Mouse (Mus musculus) myocyte (in vitro differentiated cells): ENCODE measurements around the gene Adamts14. TPM values are rescaled to one million over a fixed set of nuclear protein-coding genes. Genes with fewer than 3 reads are reported as not detected.

Experiments
- H3K27me3 ChIP-seq: one replicate; pipeline ENCODE4 v1.6.1; 2011; ENCODE audit not compliant: control insufficient read depth, insufficient read depth, insufficient read length
- H3K36me3 ChIP-seq: one replicate; pipeline ENCODE4 v1.6.1; 2011; ENCODE audit not compliant: control insufficient read depth, insufficient read depth
- H3K4me2 ChIP-seq: one replicate; pipeline ENCODE4 v1.6.1; 2011; ENCODE audit warnings: low read depth, control low read depth
- H3K4me3 ChIP-seq: one replicate; pipeline ENCODE4 v1.5.1; 2011; ENCODE audit warnings: mild to moderate bottlenecking, control low read depth, moderate library complexity
- H3K79me2 ChIP-seq: one replicate; pipeline ENCODE4 v1.6.1; 2011; ENCODE audit not compliant: control insufficient read depth, insufficient read depth
- H3ac ChIP-seq: one replicate; pipeline ENCODE4 v1.6.1; 2011; ENCODE audit not compliant: control insufficient read depth, insufficient read length
- CEBPB ChIP-seq: IDR thresholded peaks from 2 replicates; pipeline ENCODE4 v1.6.1; 2011; ENCODE audit warnings: mild to moderate bottlenecking, moderate library complexity; ENCODE audit not compliant: poor library complexity, insufficient read depth, severe bottlenecking
- E2F4 ChIP-seq: IDR thresholded peaks from one replicate; pipeline ENCODE4 v1.6.1; 2011; ENCODE audit warnings: mild to moderate bottlenecking, control low read depth, moderate library complexity; ENCODE audit not compliant: insufficient read depth
- MAX ChIP-seq: IDR thresholded peaks from one replicate; pipeline ENCODE4 v1.6.1; 2011; ENCODE audit warnings: low read depth, mild to moderate bottlenecking, control low read depth
- MYOD1 ChIP-seq, 3 experiments: IDR thresholded peaks; one replicate each; pipeline ENCODE4 v1.6.1; 2011; ENCODE audit warnings: control low read depth in 2 of 3, low read depth in 2 of 3, mild to moderate bottlenecking in 2 of 3, moderate library complexity in 1 of 3; ENCODE audit not compliant: insufficient read length in 2 of 3, control insufficient read depth in 1 of 3
- MYOG ChIP-seq, 3 experiments: IDR thresholded peaks; one replicate each; pipeline ENCODE4 v1.6.1; 2011; ENCODE audit warnings: control low read depth in 2 of 3, low read depth in 2 of 3, mild to moderate bottlenecking in 2 of 3; ENCODE audit not compliant: insufficient read length in 2 of 3, control insufficient read depth in 1 of 3, insufficient read depth in 1 of 3
- POLR2A ChIP-seq: IDR thresholded peaks from one replicate; pipeline ENCODE4 v1.6.1; 2011; ENCODE audit warnings: low read depth, mild to moderate bottlenecking, control low read depth, moderate library complexity; ENCODE audit not compliant: insufficient read length
- POLR2AphosphoS2 ChIP-seq: IDR thresholded peaks from one replicate; pipeline ENCODE4 v1.6.1; 2011; ENCODE audit warnings: low read depth, control low read depth; ENCODE audit not compliant: insufficient read length
- REST ChIP-seq: IDR thresholded peaks from one replicate; pipeline ENCODE4 v1.6.1; 2011; ENCODE audit warnings: mild to moderate bottlenecking, control low read depth, moderate library complexity; ENCODE audit not compliant: insufficient read depth, insufficient read length
- SRF ChIP-seq: IDR thresholded peaks from one replicate; pipeline ENCODE4 v1.6.1; 2011; ENCODE audit warnings: low read depth; ENCODE audit not compliant: control insufficient read depth, insufficient read length
- TCF12 ChIP-seq: IDR thresholded peaks from one replicate; pipeline ENCODE4 v1.6.1; 2011; ENCODE audit warnings: mild to moderate bottlenecking, control low read depth; ENCODE audit not compliant: poor library complexity, insufficient read depth, severe bottlenecking
- TCF3 ChIP-seq: IDR thresholded peaks from one replicate; pipeline ENCODE4 v1.6.1; 2011; ENCODE audit warnings: low read depth, control low read depth; ENCODE audit not compliant: insufficient read length
- USF1 ChIP-seq: IDR thresholded peaks from one replicate; pipeline ENCODE4 v1.6.1; 2011; ENCODE audit warnings: low read depth, mild to moderate bottlenecking, control low read depth, moderate library complexity
- polyA plus RNA-seq: library from polyadenylated mRNA; unstranded; fragments of >200 nt; fragmentation: generic; extraction: Trizol; gene quantifications from one replicate; pipeline ENCODE4 v1.2.1, GENCODE M21; 2012; ENCODE audit warnings: missing spikeins

The Adamts14 gene
- 31.0 TPM for polyA plus RNA-seq

DNA sequence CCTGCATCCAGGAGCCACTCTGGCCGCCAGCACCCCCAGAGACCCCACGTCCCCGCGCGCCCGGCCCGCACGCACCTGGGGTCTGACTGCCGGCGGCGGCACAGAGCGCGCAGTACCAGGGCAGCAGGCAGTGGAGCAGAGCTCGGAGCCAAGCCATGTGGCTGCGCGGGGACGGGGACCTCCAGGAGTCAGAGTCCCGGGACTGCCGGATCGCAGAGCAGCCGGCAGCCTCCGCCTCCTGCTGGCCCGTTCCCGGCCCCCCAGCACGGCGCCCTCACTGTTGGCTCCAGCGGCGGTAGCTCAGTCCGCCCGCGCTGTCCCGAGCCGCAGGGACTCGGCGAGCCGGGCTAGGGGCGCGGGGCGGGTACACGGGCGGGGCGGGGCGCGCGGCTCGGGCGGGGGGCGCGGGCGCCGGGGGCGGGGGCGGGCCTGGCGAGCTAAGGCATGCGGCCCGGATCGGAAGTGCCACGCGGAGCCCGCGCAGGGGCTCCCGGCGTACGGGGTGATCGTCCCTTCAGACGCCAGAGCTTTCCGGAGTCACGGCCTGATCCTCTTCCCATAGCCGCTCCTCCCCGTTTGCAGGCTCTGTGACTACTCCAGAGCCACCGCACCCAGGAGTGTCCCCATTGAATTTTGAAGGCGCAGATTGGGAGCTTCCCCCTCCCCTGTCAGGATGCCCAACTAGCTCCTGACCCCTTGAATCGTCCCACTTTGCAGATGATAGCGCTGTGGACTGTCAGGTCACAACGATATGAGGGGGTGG is at the start of gene Adamts14:
Gene Adamts14, minus strand, starts transcription at position 358 of the 763 bp plus-strand sequence.
- Histone ChIP-seq H3K36me3 (peaks cover 7% of the 10 kb centered on the region), H3K4me3 (peak within 1 kb of the TSS; percentile 38), H3K4me2 (peak within 1 kb of the TSS; percentile 84), H3K27me3 (no peaks in the 10 kb centered on the region), H3ac (peak within 1 kb of the TSS; percentile 73), H3K79me2 (no peaks in the 10 kb centered on the region)
- TF ChIP-seq TCF3 (no peak), POLR2A (peak; percentile 56)

DNA sequence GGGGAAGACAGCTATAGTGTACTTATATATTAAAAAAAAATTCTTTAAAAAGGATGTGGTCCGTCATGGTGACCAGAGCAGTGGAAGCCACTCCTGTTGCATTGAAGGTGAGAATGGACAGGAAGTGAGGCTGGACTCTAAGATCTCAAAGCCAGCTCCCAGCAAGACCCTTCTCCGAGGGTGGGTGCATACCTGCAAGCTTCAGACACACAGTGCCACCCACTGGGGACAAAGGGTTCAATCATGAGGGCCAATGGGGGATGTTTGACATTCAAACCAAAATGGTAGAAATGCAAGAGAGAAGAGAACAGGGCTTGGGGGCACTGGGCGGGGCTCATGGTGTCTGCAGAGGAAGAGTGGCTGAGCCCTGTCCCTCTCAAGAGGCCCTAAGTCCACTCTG is 45.3 kb upstream of the Adamts14 start:
- Histone ChIP-seq H3K4me2 (no peak overlapping the region), H3K27me3 (no peaks in the 10 kb centered on the region), H3K79me2 (no peaks in the 10 kb centered on the region), H3K4me3 (no peak overlapping the region), H3ac (no peak overlapping the region), H3K36me3 (peaks cover 14% of the 10 kb centered on the region)
- TF ChIP-seq POLR2AphosphoS2 (no peak), USF1 (no peak), CEBPB (no peak), E2F4 (no peak)

DNA sequence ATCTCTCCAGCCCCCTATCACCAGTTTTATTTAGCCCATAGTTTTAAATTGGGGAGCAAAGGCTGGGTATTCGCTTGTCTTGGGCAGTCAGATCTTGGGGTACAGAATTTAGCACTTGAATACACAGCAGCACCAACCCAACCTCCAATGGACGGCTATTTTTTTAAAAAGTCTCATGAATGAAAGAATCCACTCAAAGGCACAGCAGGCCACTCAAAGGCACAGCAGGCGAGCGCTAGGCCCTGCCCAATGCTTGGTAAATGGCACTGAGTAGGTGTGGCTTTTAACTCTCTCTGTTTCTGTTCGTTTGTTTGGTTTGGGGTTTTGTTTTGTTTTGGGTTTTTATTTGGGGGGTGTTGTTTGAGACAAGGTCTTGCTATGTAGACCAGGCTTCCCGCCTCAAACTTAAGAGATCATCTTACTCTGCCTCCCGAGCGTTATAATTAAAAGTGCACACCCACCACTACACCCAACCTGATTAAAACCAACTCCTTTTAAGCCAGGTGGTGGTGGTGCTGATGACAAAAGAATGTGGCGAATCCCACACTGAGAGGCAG is 42.2 kb upstream of the Adamts14 start:
- TF ChIP-seq USF1 (no peak), SRF (no peak), MAX (no peak), REST (no peak), TCF12 (no peak), POLR2A (no peak), POLR2AphosphoS2 (no peak), MYOD1 (IDR thresholded peaks at IDR 0.05; ENCODE audit: control insufficient read depth in 1 of 3, insufficient read length in 2 of 3, low read depth in 2 of 3) (no peak), MYOG (IDR thresholded peaks at IDR 0.05; ENCODE audit: control insufficient read depth in 1 of 3, insufficient read depth in 1 of 3, insufficient read length in 2 of 3, low read depth in 2 of 3) (no peak), E2F4 (no peak), TCF3 (no peak), CEBPB (no peak)
- Histone ChIP-seq H3K79me2 (no peaks in the 10 kb centered on the region), H3K4me2 (no peak overlapping the region), H3K4me3 (no peak overlapping the region), H3ac (no peak overlapping the region), H3K27me3 (no peaks in the 10 kb centered on the region), H3K36me3 (peaks cover 7% of the 10 kb centered on the region)

DNA sequence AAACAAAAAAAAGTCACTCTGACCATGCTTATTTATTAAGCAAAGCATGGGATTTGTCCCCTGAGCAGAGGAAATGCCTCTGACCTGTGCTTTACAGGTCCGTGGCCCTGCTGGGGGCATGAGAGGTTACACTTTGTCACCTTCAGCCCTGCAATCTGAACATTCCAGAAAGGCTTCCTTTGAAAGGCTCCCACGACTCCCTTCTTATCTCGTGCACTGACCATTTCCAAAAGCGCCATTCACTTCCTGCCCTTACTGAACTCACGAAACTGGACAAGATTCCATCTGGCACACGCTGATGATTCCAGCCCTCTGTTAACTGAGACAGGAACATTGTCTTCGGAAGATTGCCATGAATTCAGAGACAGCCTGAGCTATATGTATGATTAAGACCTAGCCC is 40.5 kb upstream of the Adamts14 start:
- TF ChIP-seq MAX: no peak
- no peak for TF ChIP-seq POLR2A
- no peak for TF ChIP-seq USF1
- no peak for TF ChIP-seq POLR2AphosphoS2
- TF ChIP-seq REST: no peak
- no peak for TF ChIP-seq E2F4

DNA sequence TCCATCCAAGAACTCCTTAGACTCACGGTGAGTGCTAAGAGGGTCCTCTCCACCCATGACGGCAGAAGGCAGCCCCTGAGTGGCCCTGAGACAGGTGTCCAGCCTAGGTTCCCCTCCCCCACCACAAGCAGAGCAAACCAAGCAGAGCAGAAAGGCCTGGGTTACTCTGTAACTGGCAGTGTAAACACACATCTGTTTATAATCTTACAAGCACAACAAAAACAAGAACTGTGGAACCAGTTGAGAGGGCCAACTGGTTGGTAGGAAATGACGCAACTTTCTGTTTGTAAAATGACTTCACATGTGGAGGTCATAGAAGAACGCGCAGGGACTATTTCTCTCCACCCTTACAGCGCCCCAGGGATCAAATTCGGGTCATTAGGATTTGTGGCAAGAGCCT is 39.5 kb upstream of the Adamts14 start:
- Histone ChIP-seq H3ac (no peak overlapping the region), H3K36me3 (no peaks in the 10 kb centered on the region), H3K79me2 (no peaks in the 10 kb centered on the region), H3K27me3 (no peaks in the 10 kb centered on the region), H3K4me3 (no peak overlapping the region), H3K4me2 (no peak overlapping the region)
- TF ChIP-seq E2F4 (no peak), CEBPB (no peak), MYOD1 (IDR thresholded peaks at IDR 0.05; ENCODE audit: control insufficient read depth in 1 of 3, insufficient read length in 2 of 3, low read depth in 2 of 3) (no peak), TCF12 (no peak), MYOG (IDR thresholded peaks at IDR 0.05; ENCODE audit: control insufficient read depth in 1 of 3, insufficient read depth in 1 of 3, insufficient read length in 2 of 3, low read depth in 2 of 3) (no peak), POLR2A (no peak)

More for the DNA sequence above, 40.5 kb upstream of the Adamts14 start:
- H3ac ChIP-seq: no peak overlapping the region
- no peaks in the 10 kb centered on the region for H3K79me2 ChIP-seq
- no peaks in the 10 kb centered on the region for H3K36me3 ChIP-seq
- no peaks in the 10 kb centered on the region for H3K27me3 ChIP-seq
- H3K4me3 ChIP-seq: no peak overlapping the region
- no peak overlapping the region for H3K4me2 ChIP-seq
